Mouse (Mus musculus): ENCODE measurements around the gene Ccnl1.

The Ccnl1 gene

GRCm38 (mm10) chr3:65927685-65928084 is 30.4 kb downstream of the Ccnl1 start:
- in situ Hi-C loops (cut with MboI, MseI): no loop called here

- in situ Hi-C loops (cut with MboI, MseI): no loop called here
Measured at GRCm38 (mm10) chr3:65927101-65927501, 30.9 kb downstream of the Ccnl1 start.

GRCm38 (mm10) chr3:65926426-65926825 is 31.6 kb downstream of the Ccnl1 start:
- in situ Hi-C loops (cut with MboI, MseI): no loop called here

- in situ Hi-C loops (cut with MboI, MseI): no loop called here
Measured at GRCm38 (mm10) chr3:65925058-65925740, 32.9 kb downstream of the Ccnl1 start.

- in situ Hi-C loops (cut with MboI, MseI): no loop called here
Measured at GRCm38 (mm10) chr3:65922420-65922819, 35.6 kb downstream of the Ccnl1 start.

- in situ Hi-C loops (cut with MboI, MseI): no loop called here
Measured at GRCm38 (mm10) chr3:65921671-65922070, 36.4 kb downstream of the Ccnl1 start.

GRCm38 (mm10) chr3:65919016-65919415 is 39.0 kb downstream of the Ccnl1 start:
- in situ Hi-C loops (cut with MboI, MseI): no loop called here

- in situ Hi-C loops (cut with MboI, MseI): no loop called here
Measured at GRCm38 (mm10) chr3:65912928-65913327, 45.1 kb downstream of the Ccnl1 start.

- in situ Hi-C loops (cut with MboI, MseI): no loop called here
Measured at GRCm38 (mm10) chr3:65912217-65912616, 45.8 kb downstream of the Ccnl1 start.

GRCm38 (mm10) chr3:65911265-65911664 is 46.8 kb downstream of the Ccnl1 start:
- in situ Hi-C loops (cut with MboI, MseI): no loop called here

GRCm38 (mm10) chr3:65909454-65909853 is 48.6 kb downstream of the Ccnl1 start:
- in situ Hi-C loops (cut with MboI, MseI): no loop called here

GRCm38 (mm10) chr3:65907536-65907935 is 50.5 kb downstream of the Ccnl1 start:
- in situ Hi-C loops (cut with MboI, MseI): no loop called here

- in situ Hi-C loops (cut with MboI, MseI): no loop called here
Measured at GRCm38 (mm10) chr3:65905281-65906169, 52.5 kb downstream of the Ccnl1 start.

GRCm38 (mm10) chr3:65904711-65905110 is 53.3 kb downstream of the Ccnl1 start:
- in situ Hi-C loops (cut with MboI, MseI): no loop called here

GRCm38 (mm10) chr3:65904106-65904505 is 53.9 kb downstream of the Ccnl1 start:
- in situ Hi-C loops (cut with MboI, MseI): no loop called here

- in situ Hi-C loops (cut with MboI, MseI): loop anchor here in 1 of 2 experiments (10.0 kb wide), 1 partner anchor 784 kb away; no protein-coding TSS in a partner anchor
Measured at GRCm38 (mm10) chr3:65898598-65899278, 59.3 kb downstream of the Ccnl1 start.

GRCm38 (mm10) chr3:65897233-65897993 is 60.6 kb downstream of the Ccnl1 start:
- in situ Hi-C loops (cut with MboI, MseI): loop anchor here in 1 of 2 experiments (10.0 kb wide), 1 partner anchor 783 kb away; no protein-coding TSS in a partner anchor
